ENCODE assay signal across 9 mouse cellular contexts in the genomic region with DNA sequence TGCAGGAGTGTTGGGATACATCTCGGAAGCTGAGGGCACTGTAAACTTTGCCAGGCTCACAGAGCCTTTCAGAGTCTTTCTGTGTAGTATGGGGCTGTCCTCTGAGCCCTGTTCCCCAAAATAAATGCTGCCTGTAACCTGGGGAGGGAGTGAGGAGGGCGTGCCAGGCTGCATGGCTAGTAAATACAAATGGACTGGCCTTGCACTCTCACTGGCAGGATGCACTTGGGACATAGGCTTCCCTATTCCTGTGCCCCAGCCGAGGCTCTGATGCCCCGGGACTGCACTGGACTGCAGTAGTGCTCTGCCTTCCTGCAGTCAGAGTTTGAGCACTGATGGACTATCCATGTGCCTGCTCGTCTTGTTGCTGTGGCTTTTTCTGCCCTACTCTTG. TPM values are rescaled to one million over a fixed set of nuclear protein-coding genes. Genes with fewer than 3 reads are reported as not detected.
DNase-seq lines count a peak whose midpoint lies in the region; ATAC-seq lines count a peak whose summit lies in the region.
"Had no signal": no experiment of that assay in that cellular context is flagged by ENCODE, and none has a peak within 500 bp of the region (broad histone marks: within the 10 kb centered on the region; RNA-seq: fewer than 3 reads in every experiment).

No protein-coding gene starts in this region.

- H3K9me3 ChIP-seq in kidney, embryonic 14.5 days (ENCODE audit: control insufficient read depth, low read length): no peaks in the 10 kb centered on the region
- H3K9me3 ChIP-seq in embryonic facial prominence, embryonic 10.5 days: no peaks in the 10 kb centered on the region
- H3K9me3 ChIP-seq in hindbrain, embryonic 15.5 days: no peaks in the 10 kb centered on the region
- H3K9me3 ChIP-seq in midbrain, embryonic 15.5 days: no peaks in the 10 kb centered on the region

- H3K4me3 ChIP-seq in kidney, embryonic 14.5 days (ENCODE audit: low read length): peak overlapping the region; percentile 28
- peak overlapping the region; percentile 48 for H3K4me3 ChIP-seq in embryonic facial prominence, embryonic 10.5 days
- no peak overlapping the region for H3K4me3 ChIP-seq in hindbrain, embryonic 15.5 days
- H3K4me3 ChIP-seq in midbrain, embryonic 15.5 days: no peak overlapping the region

- peaks cover 64% of the 10 kb centered on the region for H3K36me3 ChIP-seq in kidney, embryonic 14.5 days (ENCODE audit: control insufficient read depth, insufficient read depth, low read length)
- H3K36me3 ChIP-seq in embryonic facial prominence, embryonic 10.5 days (replicated peaks): peaks cover 81% of the 10 kb centered on the region
- H3K36me3 ChIP-seq in hindbrain, embryonic 15.5 days: peaks cover 26% of the 10 kb centered on the region
- peaks cover 14% of the 10 kb centered on the region for H3K36me3 ChIP-seq in midbrain, embryonic 15.5 days (replicated peaks)

- 43% methylated on average over 5 of the region's 5 CpGs for WGBS in kidney, embryonic 14.5 days
- 41% methylated on average over 5 of the region's 5 CpGs for WGBS in embryonic facial prominence, embryonic 10.5 days
- WGBS in hindbrain, embryonic 15.5 days: 54% methylated on average over 5 of the region's 5 CpGs
- 62% methylated on average over 5 of the region's 5 CpGs for WGBS in midbrain, embryonic 15.5 days

- no peaks in the 10 kb centered on the region for H3K27me3 ChIP-seq in kidney, embryonic 14.5 days (ENCODE audit: control insufficient read depth, insufficient read depth, low read length)
- H3K27me3 ChIP-seq in embryonic facial prominence, embryonic 10.5 days (replicated peaks; ENCODE audit: low read depth, poor library complexity, severe bottlenecking): no peaks in the 10 kb centered on the region
- no peaks in the 10 kb centered on the region for H3K27me3 ChIP-seq in hindbrain, embryonic 15.5 days
- H3K27me3 ChIP-seq in midbrain, embryonic 15.5 days (replicated peaks): no peaks in the 10 kb centered on the region
- H3K27me3 ChIP-seq: Patski had no signal

- H3K4me2 ChIP-seq in kidney, embryonic 14.5 days (replicated peaks; ENCODE audit: low read depth, low read length): peak overlapping the region; percentile 57
- peak overlapping the region; percentile 27 for H3K4me2 ChIP-seq in hindbrain, embryonic 15.5 days
- peak overlapping the region; percentile 24; the same call in 1 of the 2 replicates for H3K4me2 ChIP-seq in midbrain, embryonic 15.5 days

- no peak for DNase-seq in kidney, adult 11 months
- DNase-seq in embryonic facial prominence, embryonic 10.5 days (ENCODE audit: low spot score): no peak
- no peak for DNase-seq in layer of hippocampus, postnatal 10 days (ENCODE audit: low spot score in 2 of 2)

- peak overlapping the region; percentile 100 for H3K27ac ChIP-seq in kidney, embryonic 14.5 days (ENCODE audit: low read depth, low read length)
- peak overlapping the region; percentile 98 for H3K27ac ChIP-seq in embryonic facial prominence, embryonic 10.5 days (replicated peaks)
- peak overlapping the region; percentile 85 for H3K27ac ChIP-seq in hindbrain, embryonic 15.5 days (replicated peaks)
- peak overlapping the region; percentile 83 for H3K27ac ChIP-seq in midbrain, embryonic 15.5 days

- H3K4me1 ChIP-seq in kidney, embryonic 14.5 days (ENCODE audit: control insufficient read depth, insufficient read depth, low read length): peaks cover 64% of the 10 kb centered on the region
- H3K4me1 ChIP-seq in embryonic facial prominence, embryonic 10.5 days: peaks cover 78% of the 10 kb centered on the region
- peaks cover 40% of the 10 kb centered on the region for H3K4me1 ChIP-seq in hindbrain, embryonic 15.5 days (replicated peaks)
- H3K4me1 ChIP-seq in midbrain, embryonic 15.5 days: peaks cover 37% of the 10 kb centered on the region

- peak overlapping the region; percentile 66 for H3K9ac ChIP-seq in kidney, embryonic 14.5 days (ENCODE audit: low read depth, low read length)
- H3K9ac ChIP-seq in hindbrain, embryonic 15.5 days: peak overlapping the region; percentile 40
- H3K9ac ChIP-seq in midbrain, embryonic 15.5 days: peak overlapping the region; percentile 12; the same call in 1 of the 2 replicates

- ATAC-seq in kidney, embryonic 14.5 days (ENCODE audit: low FRiP score, low TSS enrichment): no peak
- ATAC-seq in hindbrain, embryonic 15.5 days (ENCODE audit: low FRiP score, low read depth): no peak
- no peak for ATAC-seq in midbrain, embryonic 15.5 days (replicated peaks)
- no peak for ATAC-seq in granulocyte monocyte progenitor cell, adult 5-6 weeks (replicated peaks; ENCODE audit: poor library complexity, severe bottlenecking)
- no peak for ATAC-seq in CD4-positive, CD25-positive, alpha-beta regulatory T cell, adult 4 months

RNA-seq across cellular contexts. Expression of a gene that starts 26.7 kb away (rescaled TPM):
- polyA plus RNA-seq in kidney, embryonic 14.5 days (2014; fragmentation: Nextera tagmentation; extraction: Ambion mirVana): 92.3 and 96.0 TPM in 2 replicates
- 161 and 162 TPM in 2 replicates for polyA plus RNA-seq in embryonic facial prominence, embryonic 10.5 days (2016; fragmentation: Nextera tagmentation; extraction: Ambion mirVana)
- polyA plus RNA-seq in hindbrain, embryonic 15.5 days (2015; fragmentation: Nextera tagmentation; extraction: Ambion mirVana): 138 and 150 TPM in 2 replicates
- 152 and 155 TPM in 2 replicates for polyA plus RNA-seq in midbrain, embryonic 15.5 days (2015; fragmentation: Nextera tagmentation; extraction: Ambion mirVana)
- total RNA-seq in layer of hippocampus, postnatal 10 days (2021): 100 to 1,000 TPM; 144 to 159 TPM
- 127 and 167 TPM in 2 replicates for total RNA-seq in granulocyte monocyte progenitor cell, adult 5-6 weeks (2014; fragmentation: Nextera tagmentation)
- total RNA-seq in granulocyte monocyte progenitor cell, adult 5-6 weeks (2017): 58.5 and 61.0 TPM in 2 replicates
- polyA plus RNA-seq in CD4-positive, CD25-positive, alpha-beta regulatory T cell, adult 4 months (2017; shearing (Covaris generic)): 10 to 100 TPM; 37.8 to 86.7 TPM

RNA-seq across cellular contexts. Expression of a gene that starts 26.9 kb away (rescaled TPM):
- polyA plus RNA-seq in kidney, embryonic 14.5 days (2014; fragmentation: Nextera tagmentation; extraction: Ambion mirVana): 21.4 and 30.6 TPM in 2 replicates
- polyA plus RNA-seq in embryonic facial prominence, embryonic 10.5 days (2016; fragmentation: Nextera tagmentation; extraction: Ambion mirVana): 19.9 and 20.3 TPM in 2 replicates
- polyA plus RNA-seq in hindbrain, embryonic 15.5 days (2015; fragmentation: Nextera tagmentation; extraction: Ambion mirVana): 25.7 and 29.5 TPM in 2 replicates
- 22.5 and 23.9 TPM in 2 replicates for polyA plus RNA-seq in midbrain, embryonic 15.5 days (2015; fragmentation: Nextera tagmentation; extraction: Ambion mirVana)
- 10 to 100 TPM; 39.0 to 41.9 TPM for total RNA-seq in layer of hippocampus, postnatal 10 days (2021)
- total RNA-seq in granulocyte monocyte progenitor cell, adult 5-6 weeks (2014; fragmentation: Nextera tagmentation): 18.1 and 35.3 TPM in 2 replicates
- total RNA-seq in granulocyte monocyte progenitor cell, adult 5-6 weeks (2017): 7.1 and 14.7 TPM in 2 replicates
- 1 to 10 TPM; 1.1 to 2.2 TPM for polyA plus RNA-seq in CD4-positive, CD25-positive, alpha-beta regulatory T cell, adult 4 months (2017; shearing (Covaris generic))

RNA-seq across cellular contexts. Expression of a gene that starts 31.5 kb away (rescaled TPM):
- 5.5 and 7.2 TPM in 2 replicates for polyA plus RNA-seq in kidney, embryonic 14.5 days (2014; fragmentation: Nextera tagmentation; extraction: Ambion mirVana)
- polyA plus RNA-seq in embryonic facial prominence, embryonic 10.5 days (2016; fragmentation: Nextera tagmentation; extraction: Ambion mirVana): 2.8 and 3.4 TPM in 2 replicates
- 2.7 and 2.9 TPM in 2 replicates for polyA plus RNA-seq in hindbrain, embryonic 15.5 days (2015; fragmentation: Nextera tagmentation; extraction: Ambion mirVana)
- polyA plus RNA-seq in midbrain, embryonic 15.5 days (2015; fragmentation: Nextera tagmentation; extraction: Ambion mirVana): 2.3 and 2.8 TPM in 2 replicates
- total RNA-seq in layer of hippocampus, postnatal 10 days (2021): 1 to 10 TPM; 8.0 to 9.6 TPM
- total RNA-seq in granulocyte monocyte progenitor cell, adult 5-6 weeks (2014; fragmentation: Nextera tagmentation): not detected in 2 replicates
- total RNA-seq in granulocyte monocyte progenitor cell, adult 5-6 weeks (2017): 0.56 and 3.2 TPM in 2 replicates
- polyA plus RNA-seq in CD4-positive, CD25-positive, alpha-beta regulatory T cell, adult 4 months (2017; shearing (Covaris generic)): under 1 TPM in 1 of 2 experiments, not detected in 1; 0.20 TPM

RNA-seq across cellular contexts. Expression of a gene that starts 50.4 kb away (rescaled TPM):
- 31.0 and 34.7 TPM in 2 replicates for polyA plus RNA-seq in kidney, embryonic 14.5 days (2014; fragmentation: Nextera tagmentation; extraction: Ambion mirVana)
- polyA plus RNA-seq in embryonic facial prominence, embryonic 10.5 days (2016; fragmentation: Nextera tagmentation; extraction: Ambion mirVana): 46.2 and 47.9 TPM in 2 replicates
- polyA plus RNA-seq in hindbrain, embryonic 15.5 days (2015; fragmentation: Nextera tagmentation; extraction: Ambion mirVana): 59.0 and 60.4 TPM in 2 replicates
- 66.8 and 69.9 TPM in 2 replicates for polyA plus RNA-seq in midbrain, embryonic 15.5 days (2015; fragmentation: Nextera tagmentation; extraction: Ambion mirVana)
- 10 to 100 TPM; 31.7 to 37.4 TPM for total RNA-seq in layer of hippocampus, postnatal 10 days (2021)
- 13.4 and 17.5 TPM in 2 replicates for total RNA-seq in granulocyte monocyte progenitor cell, adult 5-6 weeks (2014; fragmentation: Nextera tagmentation)
- total RNA-seq in granulocyte monocyte progenitor cell, adult 5-6 weeks (2017): 19.1 and 29.6 TPM in 2 replicates
- 10 to 100 TPM; 16.9 to 28.1 TPM for polyA plus RNA-seq in CD4-positive, CD25-positive, alpha-beta regulatory T cell, adult 4 months (2017; shearing (Covaris generic))

Comparison
In these comparisons a context has a peak if more than half of its experiments do, and no peak if none do; other contexts are left out.
1. H3K4me3 ChIP-seq: peak in kidney, embryonic 14.5 days (single experiment) and embryonic facial prominence, embryonic 10.5 days (single experiment); none in hindbrain, embryonic 15.5 days (single experiment) and midbrain, embryonic 15.5 days (single experiment).
2. H3K9ac ChIP-seq: peak in every context shown above with its lines; median percentile 66 in kidney, embryonic 14.5 days; 40 in hindbrain, embryonic 15.5 days; 12 in midbrain, embryonic 15.5 days.
3. Peak in every context shown above with its lines, with median percentiles within 50 percentile points of each other: H3K27ac ChIP-seq and H3K4me2 ChIP-seq.